8 mouse cellular contexts compared by ENCODE assay signal in genomic region chr9:52167863-52168685, GRCm38 (mm10). TPM values are rescaled to one million over a fixed set of nuclear protein-coding genes. Genes with fewer than 3 reads are reported as not detected.
DNase-seq lines count a peak whose midpoint lies in the region; ATAC-seq lines count a peak whose summit lies in the region.

TSS of gene Zc3h12c (minus strand) at chr9:52168572.

- ATAC-seq in intestine, embryonic 15.5 days, result peak; percentile 88

- peak within 1 kb of the TSS; percentile 92 for H3K27ac ChIP-seq in intestine, embryonic 15.5 days
- peak within 1 kb of the TSS; percentile 97 for H3K27ac ChIP-seq in limb, embryonic 10.5 days
- H3K27ac ChIP-seq in midbrain, embryonic 10.5 days (replicated peaks), result peak within 1 kb of the TSS; percentile 99

- no peaks in the 10 kb centered on the region for H3K9me3 ChIP-seq in intestine, embryonic 15.5 days
- no peaks in the 10 kb centered on the region for H3K9me3 ChIP-seq in limb, embryonic 10.5 days (replicated peaks)
- no peaks in the 10 kb centered on the region for H3K9me3 ChIP-seq in midbrain, embryonic 10.5 days (replicated peaks)

- peak; percentile 57 for DNase-seq in layer of hippocampus, adult 11-12 months (ENCODE audit: low spot score)
- no peak for DNase-seq in layer of hippocampus, adult 9-10 months (ENCODE audit: low spot score)
- DNase-seq in embryo, embryonic 11 days, result peak; percentile 79
- DNase-seq in gastrocnemius, postnatal 4 days (ENCODE audit: low spot score in 2 of 2), result peak; percentile 63 to 77
- DNase-seq in limb, embryonic 10.5 days (ENCODE audit: low spot score), result peak; percentile 82
- peak; percentile 77 for DNase-seq in midbrain, embryonic 10.5 days (ENCODE audit: low spot score)
- peak; percentile 10 for DNase-seq in spleen, adult 12 weeks (ENCODE audit: low spot score)

- 0 out of 2 replicates have a peak, but pooled peaks cover 10% of the 10 kb centered on the region for H3K27me3 ChIP-seq in intestine, embryonic 15.5 days (replicated peaks)
- peaks cover 24% of the 10 kb centered on the region for H3K27me3 ChIP-seq in limb, embryonic 10.5 days (ENCODE audit: low read depth, poor library complexity, severe bottlenecking)
- H3K27me3 ChIP-seq in midbrain, embryonic 10.5 days (ENCODE audit: low read depth, poor library complexity, severe bottlenecking), result peaks cover 25% of the 10 kb centered on the region

- under 1% methylated on average over 94 of the region's 100 CpGs for WGBS in intestine, embryonic 15.5 days
- under 1% methylated on average over 98 of the region's 100 CpGs for WGBS in limb, embryonic 10.5 days
- WGBS in midbrain, embryonic 10.5 days, result under 1% methylated on average over 99 of the region's 100 CpGs

- H3K36me3 ChIP-seq in intestine, embryonic 15.5 days, result no peaks in the 10 kb centered on the region
- no peaks in the 10 kb centered on the region for H3K36me3 ChIP-seq in limb, embryonic 10.5 days
- H3K36me3 ChIP-seq in midbrain, embryonic 10.5 days, result peaks cover under 1% of the 10 kb centered on the region; the same call in 1 of the 2 replicates

- H3K9ac ChIP-seq in intestine, embryonic 15.5 days, result peak within 1 kb of the TSS; percentile 91

- peaks cover 7% of the 10 kb centered on the region; the same call in 1 of the 2 replicates for H3K4me1 ChIP-seq in intestine, embryonic 15.5 days (replicated peaks)
- H3K4me1 ChIP-seq in limb, embryonic 10.5 days, result peaks cover 14% of the 10 kb centered on the region
- peaks cover 43% of the 10 kb centered on the region for H3K4me1 ChIP-seq in midbrain, embryonic 10.5 days

- peak within 1 kb of the TSS; percentile 87 for H3K4me3 ChIP-seq in intestine, embryonic 15.5 days (replicated peaks)
- H3K4me3 ChIP-seq in limb, embryonic 10.5 days, result peak within 1 kb of the TSS; percentile 76
- peak within 1 kb of the TSS; percentile 93 for H3K4me3 ChIP-seq in midbrain, embryonic 10.5 days

- peak within 1 kb of the TSS; percentile 88 for H3K4me2 ChIP-seq in intestine, embryonic 15.5 days (replicated peaks)

RNA-seq across cellular contexts. Expression of gene Zc3h12c, which starts in this region (rescaled TPM):
- total RNA-seq in gastrocnemius, postnatal 4 days (2021), result 10 to 100 TPM in 1 of 2 experiments, 1 to 10 TPM in 1; 9.6 to 10.6 TPM
- polyA plus RNA-seq in intestine, embryonic 15.5 days (2015; fragmentation: Nextera tagmentation; extraction: Ambion mirVana), result 2.0 and 2.1 TPM in 2 replicates
- polyA plus RNA-seq in limb, embryonic 10.5 days (2016; fragmentation: Nextera tagmentation; extraction: Ambion mirVana), result 2.2 and 2.5 TPM in 2 replicates
- 6.9 and 9.6 TPM in 2 replicates for polyA plus RNA-seq in midbrain, embryonic 10.5 days (2016; fragmentation: Nextera tagmentation; extraction: Ambion mirVana)
